Mouse (Mus musculus) ovary, postnatal 10 days (tissue): ENCODE measurements at regions not wholly inside any gene's neighbourhood (a gene's known extent, or its start where the extent isn't known, plus 50 kb on each side); places are given as distances from the start of the nearest gene placed in this dataset.

ENCODE experiments used
- DNase-seq: peaks from one replicate; pipeline ENCODE4 v3.0.0; 2022; ENCODE audit warnings: low spot score

DNA sequence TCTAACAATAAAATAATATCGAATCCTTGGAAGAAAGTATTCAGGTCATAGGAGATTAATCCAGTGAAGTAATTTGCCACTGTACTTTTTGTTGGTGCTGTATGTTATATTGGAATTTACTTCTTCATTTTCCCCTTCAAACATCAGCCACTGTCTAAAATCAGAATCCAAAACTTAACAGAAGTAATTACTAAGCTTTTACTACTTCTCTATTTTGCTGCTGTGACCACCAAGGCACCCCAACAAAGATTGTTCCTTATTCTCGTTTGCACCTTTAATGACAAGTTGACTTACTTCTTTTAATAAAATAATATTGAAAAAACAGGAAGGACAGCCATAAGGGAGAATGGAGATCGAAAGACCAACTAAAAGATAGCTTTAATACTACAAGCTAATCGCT is 1130.1 kb upstream of the Cited2 start:
- DNase-seq = no peak

DNA sequence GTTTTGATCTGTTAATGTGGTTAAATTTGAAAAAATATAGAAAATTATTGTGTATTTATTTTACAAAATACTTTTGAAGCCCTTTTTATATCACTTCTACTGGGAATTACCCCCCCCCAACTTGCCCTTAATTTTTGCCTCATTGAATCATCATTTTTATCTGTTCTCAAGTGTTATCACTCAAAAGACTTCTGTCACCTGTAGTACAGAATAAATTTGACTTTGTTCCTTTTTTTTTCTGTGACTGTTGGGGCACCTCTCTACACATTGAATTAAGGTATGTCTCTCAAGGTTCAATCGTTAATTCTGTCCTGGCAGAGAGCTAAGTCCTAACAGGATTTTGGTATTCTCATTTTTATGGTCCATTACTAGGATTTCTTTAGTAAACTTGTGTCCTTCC is 1123.0 kb upstream of the Cited2 start:
- no peak for DNase-seq

DNA sequence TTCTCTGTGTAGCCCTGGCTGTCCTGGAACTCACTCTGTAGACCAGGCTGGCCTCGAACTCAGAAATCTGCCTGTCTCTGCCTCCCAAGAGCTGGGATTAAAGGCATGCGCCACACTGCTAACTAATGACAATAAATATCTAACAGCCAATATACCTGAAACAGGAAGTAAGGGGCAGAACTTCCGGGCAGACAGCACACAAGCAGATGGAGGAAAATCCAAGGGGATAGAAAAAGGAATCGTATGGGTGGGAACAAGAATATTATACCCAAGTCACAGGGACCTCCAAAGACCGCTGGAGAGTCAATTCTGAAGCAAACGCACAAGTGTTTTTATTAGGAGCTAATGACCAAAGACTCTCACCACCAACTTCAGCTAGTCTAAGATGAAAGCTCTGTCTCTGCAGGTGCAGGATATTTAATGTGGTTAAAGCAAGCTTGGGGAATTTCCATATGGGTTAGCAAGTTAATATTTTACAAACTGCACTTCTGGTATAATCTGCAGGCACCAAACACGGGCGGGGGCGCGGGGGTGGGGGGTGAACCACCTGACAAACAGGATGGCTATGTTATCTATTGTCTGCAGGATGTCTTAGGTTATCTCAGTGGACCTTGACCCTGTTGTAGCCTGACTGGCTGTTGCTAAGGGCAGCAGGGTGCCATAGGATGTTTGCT is 1122.3 kb upstream of the Cited2 start:
- DNase-seq = no peak

GRCm38 (mm10) chr10:16601225-16601595 is 1121.8 kb upstream of the Cited2 start:
- DNase-seq = no peak

GRCm38 (mm10) chr10:16608339-16608738 is 1114.7 kb upstream of the Cited2 start:
- DNase-seq = no peak

- DNase-seq = no peak
Observed at GRCm38 (mm10) chr10:16618752-16619151, 1104.3 kb upstream of the Cited2 start.

DNA sequence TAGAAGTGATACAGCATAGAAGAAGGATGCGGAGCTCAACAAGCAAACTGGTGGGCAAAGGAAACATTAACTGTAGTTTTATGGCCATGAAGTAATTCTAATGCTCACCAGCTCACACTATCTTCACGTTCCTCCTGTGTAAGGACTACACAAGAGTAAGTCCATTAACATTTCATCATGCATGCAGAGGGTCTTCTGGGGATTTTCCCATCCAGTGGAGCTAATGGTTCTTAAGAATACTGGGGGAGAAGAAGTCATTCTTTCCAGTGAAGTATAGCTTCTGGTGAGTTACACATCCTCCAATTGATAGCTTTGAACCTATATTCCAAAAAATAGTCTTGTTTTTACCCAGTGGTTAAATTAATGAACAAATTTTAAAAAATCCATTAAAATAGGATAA is 1103.4 kb upstream of the Cited2 start:
- DNase-seq = no peak

DNA sequence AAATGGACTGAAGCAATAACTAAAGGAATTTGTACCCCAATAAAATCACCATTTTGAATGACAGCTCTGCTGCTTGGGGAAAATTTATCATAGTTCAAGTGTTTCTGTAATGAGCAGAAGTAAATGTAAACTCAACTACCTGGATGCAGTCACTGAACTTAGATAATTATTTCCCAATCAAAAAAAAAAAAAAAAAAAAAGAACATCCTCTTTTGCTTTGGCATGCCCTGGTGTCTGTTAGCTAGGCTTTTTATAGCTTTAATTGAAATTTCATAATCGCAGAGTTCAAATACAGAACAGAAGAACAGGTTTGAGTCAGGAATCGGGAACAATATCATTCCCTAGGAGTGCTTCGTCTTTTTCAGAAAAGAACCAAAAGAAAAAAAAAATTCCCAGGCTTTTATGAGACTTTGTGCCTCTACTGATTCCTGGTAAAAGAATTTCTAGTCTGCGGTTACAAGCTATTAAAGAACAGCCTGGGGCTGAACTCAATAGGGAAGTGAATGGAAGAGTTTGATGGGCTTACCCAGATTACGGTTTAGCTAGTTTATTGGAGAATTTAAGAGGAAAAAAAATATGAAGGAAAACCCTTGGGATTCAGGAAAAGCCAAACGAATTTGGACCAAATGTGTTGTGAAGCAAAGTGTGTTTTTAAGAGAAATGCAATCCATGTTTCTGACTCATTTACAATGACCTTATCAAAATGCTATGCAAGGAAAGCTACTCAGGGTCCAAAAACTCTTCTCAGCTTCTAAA is 1102.0 kb upstream of the Cited2 start:
- no peak for DNase-seq

- no peak for DNase-seq
Observed at GRCm38 (mm10) chr10:16622821-16623220, 1100.2 kb upstream of the Cited2 start.

GRCm38 (mm10) chr10:16633236-16633635 is 1089.8 kb upstream of the Cited2 start:
- no peak for DNase-seq

- no peak for DNase-seq
Observed at GRCm38 (mm10) chr10:16635463-16635862, 1087.6 kb upstream of the Cited2 start.

DNA sequence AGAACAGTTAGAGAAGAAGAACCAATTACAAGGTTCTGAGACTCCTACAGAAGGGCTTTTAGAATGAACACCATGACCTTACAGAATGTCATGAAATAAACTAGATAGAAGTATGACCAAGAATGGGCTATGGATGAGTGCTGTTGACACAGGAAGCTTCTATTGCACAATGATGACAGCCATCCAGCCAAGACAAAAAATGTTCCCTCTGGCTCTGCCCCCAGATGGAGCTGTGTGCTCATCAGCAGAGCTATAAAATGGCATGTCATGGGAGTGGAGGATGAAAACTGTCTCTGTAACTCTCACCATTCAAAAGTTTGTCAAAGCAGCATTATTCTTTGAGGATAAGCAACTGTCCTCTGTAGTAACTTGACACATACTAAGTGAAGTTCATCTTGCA is 1086.0 kb upstream of the Cited2 start:
- DNase-seq = no peak

- DNase-seq = no peak
Observed at GRCm38 (mm10) chr10:16638111-16638510, 1084.9 kb upstream of the Cited2 start.

DNA sequence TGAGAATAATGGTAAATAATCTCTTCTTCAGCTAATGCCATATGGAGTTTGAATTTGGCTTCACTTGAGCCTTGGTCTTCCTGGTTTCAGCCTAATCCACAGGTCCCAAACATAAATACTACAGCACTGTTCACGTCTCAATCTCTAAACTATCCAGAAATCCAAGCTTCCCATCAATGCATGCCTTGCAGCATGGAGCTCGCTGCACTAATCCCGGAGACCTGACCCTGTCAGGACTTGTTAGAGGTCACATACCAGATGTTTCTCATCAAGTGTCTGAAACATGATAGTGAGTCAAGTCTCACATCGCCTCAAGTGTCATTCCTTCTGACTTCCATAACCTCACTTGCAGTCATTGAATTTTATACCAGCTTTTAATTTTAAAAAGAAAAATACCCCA is 1082.9 kb upstream of the Cited2 start:
- no peak for DNase-seq

GRCm38 (mm10) chr10:16650120-16650519 is 1072.9 kb upstream of the Cited2 start:
- no peak for DNase-seq

DNA sequence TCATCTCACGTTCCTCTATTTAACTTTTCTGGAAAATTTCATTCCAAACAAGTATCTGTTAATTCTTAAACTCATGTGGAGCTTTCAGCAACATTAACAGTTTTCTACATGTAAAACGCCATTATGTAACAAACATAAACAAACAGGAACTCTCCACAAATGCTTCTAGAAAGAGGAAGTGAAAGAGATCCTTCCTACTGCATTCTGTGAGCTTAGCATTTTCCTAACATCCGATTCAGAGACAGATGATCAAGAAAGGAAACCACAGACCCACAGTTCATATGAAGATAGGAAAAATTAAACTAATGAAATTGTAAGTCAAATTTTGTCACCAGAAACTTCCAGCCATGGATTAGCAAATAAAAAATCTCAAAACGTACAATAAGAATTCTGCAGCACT is 1070.6 kb upstream of the Cited2 start:
- no peak for DNase-seq

- no peak for DNase-seq
Observed at GRCm38 (mm10) chr10:16664483-16664882, 1058.5 kb upstream of the Cited2 start.

- no peak for DNase-seq
Observed at GRCm38 (mm10) chr10:16670286-16670685, 1052.7 kb upstream of the Cited2 start.

- DNase-seq = no peak
Observed at GRCm38 (mm10) chr10:16681001-16681400, 1042.0 kb upstream of the Cited2 start.

DNA sequence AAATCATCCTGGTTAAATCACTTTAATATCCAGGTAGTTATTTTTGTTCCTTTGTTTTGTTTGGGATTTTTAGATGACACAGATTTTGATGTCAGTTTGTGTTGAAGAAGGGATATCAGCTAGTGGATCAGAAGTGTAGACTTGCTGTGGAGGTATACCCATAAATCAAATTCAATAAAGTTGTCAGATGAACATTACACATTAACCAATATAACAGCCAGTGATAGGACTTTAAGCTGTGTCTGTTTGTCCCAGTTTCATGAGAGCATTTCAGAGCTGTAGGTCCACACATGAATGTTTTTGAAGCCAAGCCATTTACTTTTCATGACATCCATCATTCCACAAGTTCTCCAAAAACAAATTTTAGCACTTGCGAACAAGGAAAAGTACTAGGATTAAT is 1037.7 kb upstream of the Cited2 start:
- no peak for DNase-seq

GRCm38 (mm10) chr10:16706976-16707375 is 1016.0 kb upstream of the Cited2 start:
- DNase-seq = no peak

GRCm38 (mm10) chr10:16713143-16713542 is 1009.9 kb upstream of the Cited2 start:
- DNase-seq = no peak

GRCm38 (mm10) chr10:16714065-16714464 is 1009.0 kb upstream of the Cited2 start:
- DNase-seq = no peak

DNA sequence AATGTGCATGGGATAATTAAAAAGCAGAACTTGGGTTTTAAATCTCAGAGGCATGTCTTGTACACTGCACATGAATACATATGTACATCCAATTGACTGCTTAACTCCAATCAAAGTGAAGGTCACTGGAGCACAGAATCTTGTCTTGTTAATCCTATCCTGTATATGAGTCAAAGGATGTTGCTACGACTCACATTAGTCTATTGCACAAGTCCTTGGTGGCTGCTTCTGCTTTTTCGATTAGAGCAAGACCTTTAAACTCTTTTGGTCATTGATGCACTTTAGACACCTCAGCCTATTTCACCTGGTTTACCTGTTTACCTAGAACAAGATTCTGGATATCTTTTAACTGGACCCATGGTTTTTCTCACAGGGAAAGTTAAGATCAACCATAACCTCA is 1008.5 kb upstream of the Cited2 start:
- no peak for DNase-seq
